Mouse (Mus musculus) liver, postnatal 0 days (tissue): ENCODE measurements around the gene Brk1.

Source experiments
- CTCF ChIP-seq: sonication (generic); IDR thresholded peaks from 2 replicates; pipeline ENCODE4 v1.5.1; 2016; ENCODE audit warnings: antibody characterized with exemption, low read depth
- EP300 ChIP-seq: IDR thresholded peaks from 2 replicates; pipeline ENCODE4 v1.6.1; 2016; ENCODE audit warnings: antibody characterized with exemption, low read depth, mild to moderate bottlenecking

DNA sequence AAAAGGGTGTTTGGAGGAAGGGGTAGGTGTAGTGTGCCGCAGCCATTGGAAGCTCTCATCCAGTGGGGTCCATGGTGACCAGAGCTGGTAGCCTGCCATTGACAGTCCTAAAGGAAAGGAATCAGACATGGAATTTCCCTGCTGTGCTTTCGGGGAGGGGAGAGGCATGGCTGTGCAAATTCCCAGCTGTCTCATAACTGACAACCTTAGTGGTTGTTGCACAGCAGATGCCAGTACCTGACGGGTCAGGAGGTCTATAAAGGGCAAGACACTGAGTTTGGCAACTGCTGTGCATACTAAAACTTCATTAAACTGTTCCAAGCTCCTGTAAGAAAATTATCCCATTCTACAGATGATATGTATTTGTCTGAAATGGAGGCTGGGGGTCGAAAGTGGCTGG is 6.6 kb upstream of the Brk1 start:
- TF ChIP-seq EP300 (no peak), CTCF (no peak)
